Mouse (Mus musculus): ENCODE data around the gene Rpl5. TPM values are rescaled to one million over a fixed set of nuclear protein-coding genes. Genes with fewer than 3 reads are reported as not detected.
A peak's percentile ranks its signal among the peaks of the same experiment; 100 is the strongest.
"Not testable (repeated sequence)": the region's sequence is repeated elsewhere in the genome, so short reads cannot be mapped to it uniquely, and the experiment has no call there.

The Rpl5 gene
- polyA plus RNA-seq, 1 experiment from 2014 or later, result 62.2 TPM

DNA sequence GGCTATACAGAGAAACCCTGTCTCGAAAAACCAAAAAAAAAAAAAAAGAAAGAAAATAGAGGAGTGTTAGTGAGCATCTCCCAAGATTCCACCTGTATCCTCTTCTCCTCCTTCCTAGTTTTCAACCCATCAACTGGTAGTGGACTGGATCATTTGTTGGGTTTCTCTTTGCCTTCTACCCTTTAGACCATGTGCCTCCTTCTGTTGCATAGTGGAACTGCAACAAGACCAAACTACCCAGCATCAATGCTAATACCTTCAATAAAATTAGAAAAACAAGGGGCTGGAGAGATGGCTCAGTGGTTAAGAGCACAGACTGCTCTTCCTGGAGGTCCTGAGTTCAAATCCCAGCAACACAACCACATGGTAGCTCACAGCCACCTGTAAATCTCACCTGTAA lies 8.8 kb upstream of the Rpl5 start:
- not testable (repeated sequence) for H3K4me2 ChIP-seq (replicated peaks); H3K27me3 ChIP-seq (ENCODE audit: control insufficient read depth, insufficient read depth, low read length); H3K27ac ChIP-seq; H3K9ac ChIP-seq; H3K9me3 ChIP-seq (ENCODE audit: control insufficient read depth, low read length); ATAC-seq (ENCODE audit: low FRiP score); H3K4me1 ChIP-seq (replicated peaks; ENCODE audit: control insufficient read depth, insufficient read depth, low read length); H3K4me3 ChIP-seq (replicated peaks; ENCODE audit: low read length); DNase-seq (ENCODE audit: low spot score); H3K36me3 ChIP-seq (replicated peaks; ENCODE audit: control insufficient read depth, insufficient read depth)
- WGBS, result 83% methylated on average over 1 of the region's 1 CpGs

- no peak for DNase-seq (ENCODE audit: low spot score)
- no peaks in the 10 kb centered on the region for H3K4me1 ChIP-seq (replicated peaks; ENCODE audit: control insufficient read depth, insufficient read depth, low read length)
- no peak for ATAC-seq (ENCODE audit: low FRiP score)
- H3K36me3 ChIP-seq (replicated peaks; ENCODE audit: control insufficient read depth, insufficient read depth), result no peaks in the 10 kb centered on the region
- H3K9ac ChIP-seq, result no peak overlapping the region
- H3K4me2 ChIP-seq (replicated peaks), result no peak overlapping the region
- H3K9me3 ChIP-seq (ENCODE audit: control insufficient read depth, low read length), result no peaks in the 10 kb centered on the region
- no peak overlapping the region for H3K27ac ChIP-seq
- WGBS, result 73% methylated on average over 7 of the region's 7 CpGs
- H3K4me3 ChIP-seq (replicated peaks; ENCODE audit: low read length), result no peak overlapping the region
- H3K27me3 ChIP-seq (ENCODE audit: control insufficient read depth, insufficient read depth, low read length), result no peaks in the 10 kb centered on the region
These were observed 5.6 kb upstream of the Rpl5 start for GRCm38 (mm10) chr5:107894676-107895075.

DNA sequence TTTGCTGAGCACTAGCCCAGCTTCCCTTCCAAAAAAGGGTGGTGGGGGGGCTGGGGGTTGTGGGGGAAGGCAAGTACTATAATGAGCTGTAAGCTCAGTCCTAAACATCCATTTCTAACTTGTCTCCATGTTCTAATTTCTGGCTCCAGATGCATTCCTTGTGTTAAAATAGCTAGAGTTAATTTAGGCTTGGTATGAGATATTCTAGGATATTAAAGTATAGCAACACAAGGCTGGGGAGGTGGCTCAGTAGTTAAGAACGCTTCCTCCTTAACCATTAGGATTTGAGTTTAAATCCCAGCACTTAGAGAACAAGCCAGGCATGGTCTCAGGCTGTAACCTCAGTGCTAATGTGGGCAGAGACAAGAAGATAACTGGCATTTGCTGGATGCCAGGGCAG lies 4.0 kb upstream of the Rpl5 start:
- DNase-seq (ENCODE audit: low spot score) (no peak), ATAC-seq (ENCODE audit: low FRiP score) (no peak)
- no peak overlapping the region for H3K4me2 ChIP-seq (replicated peaks)
- no peak overlapping the region for H3K27ac ChIP-seq
- 61% methylated on average over 1 of the region's 1 CpGs for WGBS
- peaks cover under 1% of the 10 kb centered on the region; the same call in 1 of the 2 replicates for H3K4me1 ChIP-seq (replicated peaks; ENCODE audit: control insufficient read depth, insufficient read depth, low read length)
- no peak overlapping the region for H3K9ac ChIP-seq
- H3K9me3 ChIP-seq (ENCODE audit: control insufficient read depth, low read length), result no peaks in the 10 kb centered on the region
- no peaks in the 10 kb centered on the region for H3K36me3 ChIP-seq (replicated peaks; ENCODE audit: control insufficient read depth, insufficient read depth)
- no peak overlapping the region for H3K4me3 ChIP-seq (replicated peaks; ENCODE audit: low read length)
- no peaks in the 10 kb centered on the region for H3K27me3 ChIP-seq (ENCODE audit: control insufficient read depth, insufficient read depth, low read length)

DNA sequence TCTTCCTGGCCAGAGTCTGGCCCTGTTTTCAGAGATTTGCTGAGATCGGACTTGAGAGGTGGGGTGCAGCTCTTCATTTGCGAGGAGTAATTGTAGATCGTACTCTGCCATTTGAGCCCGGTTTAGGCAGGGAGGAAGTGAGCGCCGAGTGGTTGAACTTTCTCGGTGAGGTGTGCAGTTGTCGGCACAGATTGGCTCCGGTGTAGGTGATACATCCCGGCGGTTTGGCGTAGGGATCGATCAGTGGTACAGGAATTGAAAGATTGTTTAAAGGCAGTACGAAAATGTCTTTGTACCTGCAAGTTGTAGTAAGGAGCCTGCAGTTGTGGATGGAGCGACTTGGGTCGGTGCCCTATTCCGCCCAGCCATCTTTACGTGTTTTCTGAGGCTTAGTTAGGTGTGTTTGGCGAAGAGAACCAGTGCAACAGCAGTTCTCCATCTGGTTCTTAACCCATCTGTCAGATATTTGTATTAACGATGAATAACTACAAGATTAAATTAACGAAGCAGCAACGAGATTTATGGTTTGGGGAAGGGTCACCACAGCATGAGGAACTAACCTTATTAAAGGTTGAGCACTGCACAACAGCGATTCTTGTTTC lies 813 bp downstream of the Rpl5 start:
- no peak for DNase-seq (ENCODE audit: low spot score)
- no peak; the same call in 1 of the 2 replicates for ATAC-seq (ENCODE audit: low FRiP score)
- Histone ChIP-seq H3K4me2 (replicated peaks) (peak overlapping the region; percentile 96), H3K9ac (peak overlapping the region; percentile 96), H3K4me1 (replicated peaks; ENCODE audit: control insufficient read depth, insufficient read depth, low read length) (peaks cover 16% of the 10 kb centered on the region), H3K4me3 (replicated peaks; ENCODE audit: low read length) (peak overlapping the region; percentile 89), H3K36me3 (replicated peaks; ENCODE audit: control insufficient read depth, insufficient read depth) (peaks cover 39% of the 10 kb centered on the region), H3K27ac (peak overlapping the region; percentile 89), H3K27me3 (ENCODE audit: control insufficient read depth, insufficient read depth, low read length) (no peaks in the 10 kb centered on the region), H3K9me3 (ENCODE audit: control insufficient read depth, low read length) (no peaks in the 10 kb centered on the region)
- WGBS, result under 1% methylated on average over 23 of the region's 23 CpGs

DNA sequence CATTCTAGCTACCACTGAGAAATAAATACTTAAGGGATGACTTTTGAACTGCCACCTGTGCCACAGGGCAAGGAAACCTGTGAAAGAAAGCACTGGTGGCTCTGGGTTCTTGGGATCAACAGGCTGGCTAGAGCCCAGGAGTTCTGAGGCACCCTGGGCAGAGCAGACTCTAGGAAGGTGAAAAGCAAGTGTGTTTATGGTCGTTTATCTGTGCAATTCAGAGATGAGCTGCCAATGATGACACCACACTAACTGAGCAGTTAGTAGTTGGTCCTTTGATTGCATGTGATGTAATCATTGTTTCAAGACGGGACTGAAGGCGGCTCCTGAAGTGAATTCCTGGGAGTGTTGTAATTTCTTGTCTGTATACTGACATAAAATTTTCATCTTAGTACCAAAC lies 4.0 kb downstream of the Rpl5 start:
- Histone ChIP-seq H3K4me2 (replicated peaks) (no peak overlapping the region), H3K27ac (no peak overlapping the region), H3K27me3 (ENCODE audit: control insufficient read depth, insufficient read depth, low read length) (no peaks in the 10 kb centered on the region), H3K4me1 (replicated peaks; ENCODE audit: control insufficient read depth, insufficient read depth, low read length) (peaks cover 16% of the 10 kb centered on the region), H3K36me3 (replicated peaks; ENCODE audit: control insufficient read depth, insufficient read depth) (peaks cover 71% of the 10 kb centered on the region), H3K9me3 (ENCODE audit: control insufficient read depth, low read length) (no peaks in the 10 kb centered on the region), H3K9ac (no peak overlapping the region), H3K4me3 (replicated peaks; ENCODE audit: low read length) (no peak overlapping the region)
- WGBS, result 83% methylated on average over 3 of the region's 3 CpGs
- ATAC-seq (ENCODE audit: low FRiP score), result no peak
- DNase-seq (ENCODE audit: low spot score), result no peak

- Histone ChIP-seq H3K9me3 (ENCODE audit: control insufficient read depth, low read length) (no peaks in the 10 kb centered on the region), H3K36me3 (replicated peaks; ENCODE audit: control insufficient read depth, insufficient read depth) (peaks cover 83% of the 10 kb centered on the region), H3K27me3 (ENCODE audit: control insufficient read depth, insufficient read depth, low read length) (no peaks in the 10 kb centered on the region), H3K9ac (no peak overlapping the region), H3K4me1 (replicated peaks; ENCODE audit: control insufficient read depth, insufficient read depth, low read length) (no peaks in the 10 kb centered on the region), H3K4me2 (replicated peaks) (no peak overlapping the region), H3K4me3 (replicated peaks; ENCODE audit: low read length) (no peak overlapping the region), H3K27ac (no peak overlapping the region)
- WGBS, result 97% methylated on average over 2 of the region's 2 CpGs
- no peak for DNase-seq (ENCODE audit: low spot score)
- ATAC-seq (ENCODE audit: low FRiP score), result no peak
These were observed 8.3 kb downstream of the Rpl5 start for GRCm38 (mm10) chr5:107908514-107909110.

DNA sequence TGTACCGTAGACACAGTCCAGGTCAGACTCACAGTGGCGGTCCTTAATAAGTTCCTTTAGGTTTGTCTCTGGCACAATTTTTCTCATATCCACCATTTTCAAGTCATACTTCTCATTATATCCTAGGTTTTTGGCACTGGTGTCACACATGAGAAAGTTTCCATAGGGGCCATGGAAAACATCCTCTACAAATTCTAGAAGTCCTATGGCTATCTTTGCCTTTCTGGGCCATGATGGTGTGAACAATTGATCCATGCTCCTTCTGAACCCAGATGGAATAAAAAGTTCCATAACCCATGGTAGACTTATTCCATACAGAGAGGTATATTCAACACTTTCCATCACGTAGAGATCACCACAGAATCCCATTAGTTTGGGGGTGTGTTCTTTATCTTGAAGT lies 9.4 kb downstream of the Rpl5 start:
- Histone ChIP-seq H3K9me3 (ENCODE audit: control insufficient read depth, low read length) (no peaks in the 10 kb centered on the region), H3K9ac (no peak overlapping the region), H3K4me2 (replicated peaks) (no peak overlapping the region), H3K4me3 (replicated peaks; ENCODE audit: low read length) (no peak overlapping the region), H3K27me3 (ENCODE audit: control insufficient read depth, insufficient read depth, low read length) (no peaks in the 10 kb centered on the region), H3K4me1 (replicated peaks; ENCODE audit: control insufficient read depth, insufficient read depth, low read length) (no peaks in the 10 kb centered on the region), H3K27ac (no peak overlapping the region), H3K36me3 (replicated peaks; ENCODE audit: control insufficient read depth, insufficient read depth) (peaks cover 73% of the 10 kb centered on the region)
- WGBS, result 86% methylated on average over 3 of the region's 3 CpGs
- DNase-seq (ENCODE audit: low spot score) (no peak), ATAC-seq (ENCODE audit: low FRiP score) (no peak)

DNA sequence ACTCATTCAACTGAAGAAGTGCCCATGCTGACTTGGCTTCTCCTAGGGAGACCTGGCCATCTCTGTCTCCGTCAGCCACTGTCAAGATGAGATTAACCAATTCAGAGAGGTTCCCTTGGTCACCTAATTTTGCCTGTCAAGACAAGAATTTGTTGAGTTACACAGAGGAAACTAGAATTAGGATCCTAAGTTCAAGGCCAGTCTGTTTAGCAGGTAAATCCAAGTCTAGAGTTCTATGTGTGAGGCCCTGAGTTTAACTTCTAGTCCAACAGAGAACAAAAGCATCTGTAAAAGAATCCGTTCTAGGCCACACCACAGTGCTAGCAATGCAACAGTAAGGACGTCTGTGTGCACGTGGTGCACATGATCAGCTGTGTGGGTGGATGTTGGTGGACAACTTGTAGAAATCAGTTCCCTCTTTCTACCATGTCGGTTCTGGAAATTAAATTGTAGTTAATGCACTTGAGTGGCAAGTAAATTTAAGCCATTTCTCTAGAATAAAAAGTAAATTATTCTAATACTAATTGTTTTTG lies 9.8 kb downstream of the Rpl5 start:
- ATAC-seq (ENCODE audit: low FRiP score) (no peak), DNase-seq (ENCODE audit: low spot score) (no peak)
- H3K9ac ChIP-seq, result no peak overlapping the region
- H3K4me1 ChIP-seq (replicated peaks; ENCODE audit: control insufficient read depth, insufficient read depth, low read length), result no peaks in the 10 kb centered on the region
- no peak overlapping the region for H3K4me2 ChIP-seq (replicated peaks)
- WGBS, result 65% methylated on average over 5 of the region's 5 CpGs
- H3K4me3 ChIP-seq (replicated peaks; ENCODE audit: low read length), result no peak overlapping the region
- no peak overlapping the region for H3K27ac ChIP-seq
- no peaks in the 10 kb centered on the region for H3K9me3 ChIP-seq (ENCODE audit: control insufficient read depth, low read length)
- no peaks in the 10 kb centered on the region for H3K27me3 ChIP-seq (ENCODE audit: control insufficient read depth, insufficient read depth, low read length)
- H3K36me3 ChIP-seq (replicated peaks; ENCODE audit: control insufficient read depth, insufficient read depth), result peaks cover 68% of the 10 kb centered on the region

DNA sequence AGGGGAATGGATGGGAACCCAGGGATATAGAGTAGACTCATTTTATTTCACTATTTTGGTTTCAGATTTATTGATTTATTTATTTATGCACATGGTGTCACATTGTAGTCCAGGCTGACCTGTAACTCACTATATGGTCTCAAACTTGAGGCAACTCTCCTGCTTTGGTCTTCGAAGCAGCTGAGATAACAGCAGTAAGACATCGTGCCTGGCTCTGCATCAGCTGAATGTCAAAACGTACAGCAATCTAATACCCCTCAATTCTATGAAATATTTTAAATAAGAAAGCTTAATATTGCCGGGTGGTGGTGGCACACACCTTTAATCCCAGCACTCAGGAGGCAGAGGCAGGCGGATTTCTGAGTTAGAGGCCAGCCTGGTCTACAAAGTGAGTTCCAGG lies 10.7 kb downstream of the Rpl5 start:
- Histone ChIP-seq H3K27me3 (ENCODE audit: control insufficient read depth, insufficient read depth, low read length) (no peaks in the 10 kb centered on the region), H3K36me3 (replicated peaks; ENCODE audit: control insufficient read depth, insufficient read depth) (peaks cover 59% of the 10 kb centered on the region), H3K4me2 (replicated peaks) (no peak overlapping the region), H3K9me3 (ENCODE audit: control insufficient read depth, low read length) (no peaks in the 10 kb centered on the region), H3K4me3 (replicated peaks; ENCODE audit: low read length) (no peak overlapping the region), H3K27ac (no peak overlapping the region), H3K4me1 (replicated peaks; ENCODE audit: control insufficient read depth, insufficient read depth, low read length) (no peaks in the 10 kb centered on the region), H3K9ac (no peak overlapping the region)
- DNase-seq (ENCODE audit: low spot score), result no peak
- 92% methylated on average over 5 of the region's 5 CpGs for WGBS
- ATAC-seq (ENCODE audit: low FRiP score), result no peak

All from hindbrain, embryonic 14.5 days (tissue).